Mouse (Mus musculus): ENCODE data around the gene Snap29.

Gene Snap29

GRCm38 (mm10) chr16:17405736-17406443 is at the start of gene Snap29, which contains the start of gene Pi4ka:
Gene Snap29 (plus strand): TSS chr16:17405986.
Gene Pi4ka (minus strand): TSS chr16:17406314.
- peak; percentile 100 for DNase-seq (ENCODE audit: low spot score)

GRCm38 (mm10) chr16:17356031-17356430 is 49.8 kb upstream of the Snap29 start:
- DNase-seq (ENCODE audit: low spot score) = no peak

- no peak for DNase-seq (ENCODE audit: low spot score)
Measured at GRCm38 (mm10) chr16:17358787-17359186, 47.0 kb upstream of the Snap29 start.

- DNase-seq (ENCODE audit: low spot score) = no peak
Measured at GRCm38 (mm10) chr16:17382306-17382705, 23.5 kb upstream of the Snap29 start.

- DNase-seq (ENCODE audit: low spot score) = no peak
Measured at GRCm38 (mm10) chr16:17383594-17384326, 22.0 kb upstream of the Snap29 start.

- no peak for DNase-seq (ENCODE audit: low spot score)
Measured at GRCm38 (mm10) chr16:17392784-17393183, 13.0 kb upstream of the Snap29 start.

- DNase-seq (ENCODE audit: low spot score) = no peak
Measured at GRCm38 (mm10) chr16:17402855-17403254, 2.9 kb upstream of the Snap29 start.

- peak; percentile 13 for DNase-seq (ENCODE audit: low spot score)
Measured at GRCm38 (mm10) chr16:17405271-17405696, 502 bp upstream of the Snap29 start.

- DNase-seq (ENCODE audit: low spot score) = no peak
Measured at GRCm38 (mm10) chr16:17406512-17407231, 886 bp downstream of the Snap29 start.

GRCm38 (mm10) chr16:17409046-17409445 is 3.3 kb downstream of the Snap29 start:
- DNase-seq (ENCODE audit: low spot score) = no peak

GRCm38 (mm10) chr16:17410209-17410608 is 4.4 kb downstream of the Snap29 start:
- DNase-seq (ENCODE audit: low spot score) = no peak

GRCm38 (mm10) chr16:17423021-17423420 is 17.2 kb downstream of the Snap29 start:
- DNase-seq (ENCODE audit: low spot score) = no peak

GRCm38 (mm10) chr16:17432576-17432975 is 26.8 kb downstream of the Snap29 start:
- DNase-seq (ENCODE audit: low spot score) = no peak

GRCm38 (mm10) chr16:17451541-17452372 is 46.0 kb downstream of the Snap29 start, which contains the start of gene Crkl:
Gene Crkl (plus strand): TSS chr16:17451987.
- peak; percentile 92 for DNase-seq (ENCODE audit: low spot score)

- no peak for DNase-seq (ENCODE audit: low spot score)
Measured at GRCm38 (mm10) chr16:17452373-17452715, 46.6 kb downstream of the Snap29 start.

GRCm38 (mm10) chr16:17456901-17457300 is 51.1 kb downstream of the Snap29 start:
- no peak for DNase-seq (ENCODE audit: low spot score)

- DNase-seq (ENCODE audit: low spot score) = no peak
Measured at GRCm38 (mm10) chr16:17460254-17460653, 54.5 kb downstream of the Snap29 start.

GRCm38 (mm10) chr16:17461596-17461995 is 55.8 kb downstream of the Snap29 start:
- no peak for DNase-seq (ENCODE audit: low spot score)

GRCm38 (mm10) chr16:17463184-17463583 is 57.4 kb downstream of the Snap29 start:
- DNase-seq (ENCODE audit: low spot score) = no peak

GRCm38 (mm10) chr16:17466875-17467663 is 61.3 kb downstream of the Snap29 start:
- DNase-seq (ENCODE audit: low spot score) = no peak

- DNase-seq (ENCODE audit: low spot score) = no peak
Measured at GRCm38 (mm10) chr16:17472498-17472897, 66.7 kb downstream of the Snap29 start.

Data from urinary bladder, postnatal 10 days (tissue).